Mouse (Mus musculus) midbrain, embryonic 11.5 days (tissue): ENCODE results near the gene E2f6. TPM values are rescaled to one million over a fixed set of nuclear protein-coding genes. Genes with fewer than 3 reads are reported as not detected.
A peak's percentile ranks its signal among the peaks of the same experiment; 100 is the strongest.

Source experiments
- ATAC-seq: fragments of 200-750 bp; cut with Nextera tagmentation; 2 replicates; pipeline ENCODE4 v1.8.0; 2017; ENCODE audit warnings: moderate TSS enrichment, moderate library complexity; ENCODE audit not compliant: low FRiP score
- DNase-seq: peaks from one replicate; pipeline ENCODE4 v3.0.0; 2015; ENCODE audit warnings: low spot score; ENCODE audit errors: missing footprints
- H3K27ac ChIP-seq: fragments of 300-500 bp; sonication (generic); 2 replicates; pipeline ENCODE4 v1.5.1; 2014; ENCODE audit warnings: low read depth, low read length
- H3K27me3 ChIP-seq: fragments of 300-500 bp; sonication (generic); 2 replicates; pipeline ENCODE4 v1.6.1; 2014; ENCODE audit warnings: mild to moderate bottlenecking, low read length, moderate library complexity, mixed read lengths; ENCODE audit not compliant: control insufficient read depth, insufficient read depth
- H3K36me3 ChIP-seq: fragments of 300-500 bp; sonication (generic); 2 replicates; pipeline ENCODE4 v1.6.1; 2014; ENCODE audit warnings: mild to moderate bottlenecking, low read length, moderate library complexity, mixed read lengths; ENCODE audit not compliant: control insufficient read depth, insufficient read depth
- H3K4me1 ChIP-seq: fragments of 300-500 bp; sonication (generic); 2 replicates; pipeline ENCODE4 v1.6.1; 2014; ENCODE audit warnings: low read length; ENCODE audit not compliant: control insufficient read depth, insufficient read depth
- H3K4me2 ChIP-seq: fragments of 300-500 bp; sonication (generic); 2 replicates; pipeline ENCODE4 v1.6.1; 2014; ENCODE audit warnings: mild to moderate bottlenecking, moderate library complexity
- H3K4me3 ChIP-seq: fragments of 300-500 bp; sonication (generic); 2 replicates; pipeline ENCODE4 v1.5.1; 2014; ENCODE audit warnings: low read depth, low read length
- H3K9ac ChIP-seq: fragments of 300-500 bp; sonication (generic); 2 replicates; pipeline ENCODE4 v1.6.1; 2014; ENCODE audit warnings: low read length
- H3K9me3 ChIP-seq: fragments of 300-500 bp; sonication (generic); 2 replicates; pipeline ENCODE4 v1.6.1; 2016; ENCODE audit warnings: low read length; ENCODE audit not compliant: control insufficient read depth
- WGBS: fragments of 180-500 bp; shearing (Covaris S2); extraction: QIAGEN DNeasy Blood & Tissue Kit; methylation state at CpG from one replicate; pipeline ENCODE4 v1.1.7; 2014; 5-methylcytosine and 5-hydroxymethylcytosine counted together
- polyA plus RNA-seq: library from polyadenylated mRNA; unstranded; fragments of >200 nt; fragmentation: Nextera tagmentation; extraction: Ambion mirVana; gene quantifications from 2 replicates; pipeline ENCODE4 v1.2.1, GENCODE M21; 2014

Gene E2f6
- polyA plus RNA-seq, 1 experiment from 2014 or later = 85.1 TPM

GRCm38 (mm10) chr12:16793371-16793770 is 17.4 kb upstream of the E2f6 start:
- ATAC-seq = no peak
- H3K9me3 ChIP-seq = no peaks in the 10 kb centered on the region

GRCm38 (mm10) chr12:16795781-16796180 is 15.0 kb upstream of the E2f6 start:
- ATAC-seq (no peak), DNase-seq (no peak)
- H3K4me1 ChIP-seq = peaks cover 4% of the 10 kb centered on the region
- no peaks in the 10 kb centered on the region for H3K9me3 ChIP-seq
- H3K27me3 ChIP-seq = no peaks in the 10 kb centered on the region
- H3K4me3 ChIP-seq = no peak overlapping the region
- 82% methylated on average over 3 of the region's 3 CpGs for WGBS
- no peaks in the 10 kb centered on the region for H3K36me3 ChIP-seq
- H3K4me2 ChIP-seq = no peak overlapping the region
- H3K9ac ChIP-seq = no peak overlapping the region
- H3K27ac ChIP-seq = no peak overlapping the region

More at GRCm38 (mm10) chr12:16793371-16793770, 17.4 kb upstream of the E2f6 start:
- H3K4me1 ChIP-seq = peaks cover 17% of the 10 kb centered on the region
- no peak overlapping the region for H3K9ac ChIP-seq
- no peak for DNase-seq
- H3K27ac ChIP-seq = no peak overlapping the region
- H3K4me2 ChIP-seq = no peak overlapping the region
- no peak overlapping the region for H3K4me3 ChIP-seq
- H3K36me3 ChIP-seq = no peaks in the 10 kb centered on the region
- 77% methylated on average over 4 of the region's 4 CpGs for WGBS
- no peaks in the 10 kb centered on the region for H3K27me3 ChIP-seq

- ATAC-seq (no peak), DNase-seq (no peak)
- H3K27ac ChIP-seq = no peak overlapping the region; the same call in 1 of the 2 replicates
- H3K36me3 ChIP-seq = no peaks in the 10 kb centered on the region
- H3K9ac ChIP-seq = peak overlapping the region; percentile 92
- peak overlapping the region; percentile 71 for H3K4me3 ChIP-seq
- H3K27me3 ChIP-seq = no peaks in the 10 kb centered on the region
- 22% methylated on average over 3 of the region's 3 CpGs for WGBS
- peak overlapping the region; percentile 85 for H3K4me2 ChIP-seq
- peaks cover 26% of the 10 kb centered on the region for H3K4me1 ChIP-seq
- H3K9me3 ChIP-seq = no peaks in the 10 kb centered on the region
Measured at GRCm38 (mm10) chr12:16798894-16799293, 11.9 kb upstream of the E2f6 start.

GRCm38 (mm10) chr12:16799928-16800258 is 10.9 kb upstream of the E2f6 start:
- Histone ChIP-seq H3K36me3 (no peaks in the 10 kb centered on the region), H3K9me3 (no peaks in the 10 kb centered on the region), H3K27me3 (no peaks in the 10 kb centered on the region), H3K4me2 (peak overlapping the region; percentile 85), H3K9ac (peak overlapping the region; percentile 92), H3K27ac (peak overlapping the region; percentile 72), H3K4me3 (peak overlapping the region; percentile 71), H3K4me1 (peaks cover 35% of the 10 kb centered on the region)
- DNase-seq = no peak
- ATAC-seq = peak; percentile 42
- WGBS = 2% methylated on average over 6 of the region's 6 CpGs

- H3K27me3 ChIP-seq = no peaks in the 10 kb centered on the region
- peaks cover 37% of the 10 kb centered on the region for H3K4me1 ChIP-seq
- no peaks in the 10 kb centered on the region for H3K9me3 ChIP-seq
- DNase-seq (peak; percentile 96), ATAC-seq (peak; percentile 74)
- H3K36me3 ChIP-seq = no peaks in the 10 kb centered on the region
- peak within 1 kb of the TSS; percentile 72 for H3K27ac ChIP-seq
- H3K4me3 ChIP-seq = peak within 1 kb of the TSS; percentile 71
- peak within 1 kb of the TSS; percentile 85 for H3K4me2 ChIP-seq
- under 1% methylated on average over 51 of the region's 53 CpGs for WGBS
- H3K9ac ChIP-seq = peak within 1 kb of the TSS; percentile 92
Measured at GRCm38 (mm10) chr12:16800259-16800958, 10.4 kb upstream of the E2f6 start, which contains the start of gene Greb1. TSS of gene Greb1 (minus strand) at chr12:16800886.

GRCm38 (mm10) chr12:16800959-16801315 is 9.8 kb upstream of the E2f6 start:
- no peaks in the 10 kb centered on the region; the same call in 1 of the 2 replicates for H3K27me3 ChIP-seq
- WGBS = 2% methylated on average over 12 of the region's 12 CpGs
- no peak for DNase-seq
- no peaks in the 10 kb centered on the region for H3K36me3 ChIP-seq
- peak; percentile 64 for ATAC-seq
- H3K4me2 ChIP-seq = peak overlapping the region; percentile 85
- H3K9ac ChIP-seq = peak overlapping the region; percentile 92
- H3K4me1 ChIP-seq = peaks cover 37% of the 10 kb centered on the region
- H3K4me3 ChIP-seq = peak overlapping the region; percentile 71
- peak overlapping the region; percentile 72 for H3K27ac ChIP-seq
- H3K9me3 ChIP-seq = no peaks in the 10 kb centered on the region

- 9% methylated on average over 5 of the region's 5 CpGs for WGBS
- peaks cover 37% of the 10 kb centered on the region for H3K4me1 ChIP-seq
Measured at GRCm38 (mm10) chr12:16803237-16803955, 7.4 kb upstream of the E2f6 start.

GRCm38 (mm10) chr12:16803956-16804430 is 6.8 kb upstream of the E2f6 start:
- no peak overlapping the region for H3K4me3 ChIP-seq
- no peak overlapping the region for H3K4me2 ChIP-seq
- no peaks in the 10 kb centered on the region for H3K9me3 ChIP-seq
- peaks cover 33% of the 10 kb centered on the region for H3K4me1 ChIP-seq
- peak; percentile 91 for DNase-seq
- no peaks in the 10 kb centered on the region; the same call in 1 of the 2 replicates for H3K27me3 ChIP-seq
- no peaks in the 10 kb centered on the region for H3K36me3 ChIP-seq
- H3K27ac ChIP-seq = peak overlapping the region; percentile 27; the same call in 1 of the 2 replicates
- WGBS = 13% methylated on average over 5 of the region's 5 CpGs
- ATAC-seq = peak; percentile 17; the same call in 1 of the 2 replicates
- H3K9ac ChIP-seq = 0 out of 2 replicates have a peak overlapping the region, but pooled peaks have one; percentile 11

More at GRCm38 (mm10) chr12:16803237-16803955, 7.4 kb upstream of the E2f6 start:
- Histone ChIP-seq H3K4me2 (no peak overlapping the region), H3K36me3 (no peaks in the 10 kb centered on the region), H3K27me3 (no peaks in the 10 kb centered on the region; the same call in 1 of the 2 replicates), H3K9me3 (no peaks in the 10 kb centered on the region), H3K9ac (peak overlapping the region; percentile 38; the same call in 1 of the 2 replicates), H3K4me3 (no peak overlapping the region), H3K27ac (peak overlapping the region; percentile 65)
- no peak for ATAC-seq
- no peak for DNase-seq

- Histone ChIP-seq H3K4me3 (no peak overlapping the region), H3K9me3 (no peaks in the 10 kb centered on the region), H3K4me2 (no peak overlapping the region), H3K36me3 (no peaks in the 10 kb centered on the region), H3K4me1 (peaks cover 33% of the 10 kb centered on the region), H3K27me3 (peaks cover 4% of the 10 kb centered on the region; the same call in 1 of the 2 replicates), H3K27ac (no peak overlapping the region), H3K9ac (no peak overlapping the region)
- DNase-seq = peak; percentile 96
- ATAC-seq = peak; percentile 60
- WGBS = 6% methylated on average over 5 of the region's 5 CpGs
Measured at GRCm38 (mm10) chr12:16805511-16805910, 5.3 kb upstream of the E2f6 start.
